ENCODE assay signal across 9 mouse cellular contexts in the genomic region with DNA sequence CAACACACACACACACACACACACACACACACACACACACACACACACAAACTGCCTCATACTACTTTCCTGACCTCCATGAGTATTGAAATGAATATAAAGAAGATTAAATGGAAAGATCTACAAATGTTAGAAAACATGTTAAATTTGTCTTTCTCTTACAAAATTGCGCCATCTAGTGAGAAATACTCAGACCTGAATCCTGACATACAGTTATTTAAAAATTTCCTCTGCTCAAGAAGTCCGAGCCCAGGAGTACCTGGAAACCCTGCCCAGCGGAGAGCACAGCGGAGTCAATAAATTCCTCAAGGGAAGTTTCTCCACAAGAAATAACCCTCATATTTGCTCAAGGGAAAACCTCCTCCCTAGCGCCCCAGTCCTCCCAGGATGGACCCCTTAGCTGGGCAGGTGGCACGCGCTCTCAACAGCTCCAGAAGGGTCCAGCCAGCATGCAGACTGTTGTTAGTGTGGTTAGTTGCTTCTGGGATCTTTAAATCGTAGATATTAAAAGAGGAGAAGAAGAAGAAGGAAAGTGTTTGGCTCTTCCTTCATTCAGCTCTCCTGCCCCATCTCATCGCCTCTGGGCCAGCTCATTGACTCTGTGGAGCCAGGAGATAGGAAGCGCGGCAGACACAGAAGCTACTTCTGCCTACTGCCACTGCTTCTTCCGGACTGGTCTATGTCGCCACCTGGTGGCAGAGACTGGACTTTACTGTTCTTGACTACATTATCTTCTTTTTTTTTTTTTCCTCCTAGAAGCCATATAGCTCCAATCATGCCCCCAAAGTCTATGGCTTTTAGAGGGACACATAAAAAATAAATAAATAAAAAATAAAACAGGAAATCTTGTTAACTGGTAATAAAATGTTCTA. TPM values are rescaled to one million over a fixed set of nuclear protein-coding genes. Genes with fewer than 3 reads are reported as not detected.
DNase-seq lines count a peak whose midpoint lies in the region; ATAC-seq and TF ChIP-seq lines count a peak whose summit lies in the region.
"Had no signal": no experiment of that assay in that cellular context is flagged by ENCODE, and none has a peak within 500 bp of the region (broad histone marks: within the 10 kb centered on the region; RNA-seq: fewer than 3 reads in every experiment).

No protein-coding gene starts in this region.

- WGBS in bone marrow, adult 2 months: 32% methylated on average over 13 of the region's 13 CpGs
- WGBS in liver, postnatal 0 days (ENCODE audit: insufficient replicate concordance): 46% methylated on average over 13 of the region's 13 CpGs

- H3K9ac ChIP-seq in liver, postnatal 0 days (replicated peaks): no peak overlapping the region
- H3K9ac ChIP-seq: heart, embryonic 13.5 days had no signal

- no peaks in the 10 kb centered on the region for H3K9me3 ChIP-seq in liver, postnatal 0 days (ENCODE audit: low read length)
- H3K9me3 ChIP-seq: heart, embryonic 13.5 days had no signal

- H3K27me3 ChIP-seq in liver, postnatal 0 days (ENCODE audit: insufficient read depth, low read length): no peaks in the 10 kb centered on the region
- H3K27me3 ChIP-seq: heart, embryonic 13.5 days had no signal

- no peak for TF ChIP-seq POLR2A in bone marrow, adult 2 months (IDR thresholded peaks at IDR 0.05; ENCODE audit: borderline replicate concordance, control insufficient read depth, low read depth, low read length)

- H3K27ac ChIP-seq in bone marrow, adult 2 months (ENCODE audit: control insufficient read depth, insufficient read depth, low read depth, low read length, poor library complexity): no peak overlapping the region
- no peak overlapping the region for H3K27ac ChIP-seq in liver, postnatal 0 days (ENCODE audit: low read depth)
- H3K27ac ChIP-seq: heart, embryonic 13.5 days had no signal

- no peaks in the 10 kb centered on the region for H3K36me3 ChIP-seq in liver, postnatal 0 days (replicated peaks; ENCODE audit: insufficient read depth, low read length)
- H3K36me3 ChIP-seq: heart, embryonic 13.5 days had no signal

- H3K4me2 ChIP-seq in liver, postnatal 0 days (ENCODE audit: low read depth, low read length): no peak overlapping the region
- H3K4me2 ChIP-seq: heart, embryonic 13.5 days had no signal

- peak; percentile 94 for ATAC-seq in frontal cortex, adult (ENCODE audit: low TSS enrichment)
- ATAC-seq in liver, postnatal 0 days: peak; percentile 51; the same call in 1 of the 2 replicates

- peak; percentile 3 to 31 for DNase-seq in urinary bladder, adult 18-20 months (ENCODE audit: low spot score in 2 of 2)
- no peak for DNase-seq in urinary bladder, postnatal 10 days (ENCODE audit: low spot score)
- DNase-seq in kidney, postnatal 25 days: peak; percentile 58 to 75
- peak; percentile 74 for DNase-seq in liver, postnatal 0 days
- DNase-seq in right cerebral cortex, adult 2 months (ENCODE audit: low spot score in 2 of 2): peak; percentile 18 to 50
- DNase-seq in urinary bladder, postnatal 36 days (ENCODE audit: low spot score in 2 of 2): peak; percentile 14 to 37

- TF ChIP-seq CTCF in bone marrow, adult 2 months (IDR thresholded peaks at IDR 0.05; ENCODE audit: control insufficient read depth, insufficient read depth, low read length): peak; percentile 62
- peak; percentile 75 for TF ChIP-seq CTCF in liver, postnatal 0 days (IDR thresholded peaks at IDR 0.05; ENCODE audit: low read depth)

- H3K4me3 ChIP-seq in bone marrow, adult 2 months (replicated peaks; ENCODE audit: control insufficient read depth, low read depth, low read length): no peak overlapping the region
- no peak overlapping the region for H3K4me3 ChIP-seq in liver, postnatal 0 days (ENCODE audit: low read depth, low read length)
- H3K4me3 ChIP-seq: heart, embryonic 13.5 days had no signal

- H3K4me1 ChIP-seq in bone marrow, adult 2 months (ENCODE audit: control insufficient read depth, insufficient read depth, low read length): no peaks in the 10 kb centered on the region
- no peaks in the 10 kb centered on the region for H3K4me1 ChIP-seq in liver, postnatal 0 days (ENCODE audit: insufficient read depth)
- H3K4me1 ChIP-seq: heart, embryonic 13.5 days had no signal

- TF ChIP-seq EP300 in liver, postnatal 0 days (IDR thresholded peaks at IDR 0.05; ENCODE audit: low read depth): no peak

RNA-seq across cellular contexts. Expression of a gene that starts 13.8 kb away (rescaled TPM):
- polyA plus RNA-seq in bone marrow, adult 2 months (2011; ENCODE audit: insufficient read depth, insufficient read length, low replicate concordance, missing spikeins): not detected in 2 replicates
- not detected in 2 replicates for polyA plus RNA-seq in liver, postnatal 0 days (2015; fragmentation: Nextera tagmentation; extraction: Ambion mirVana)
- polyA plus RNA-seq: heart, embryonic 13.5 days had no signal

RNA-seq across cellular contexts. Expression of a gene that starts 38.1 kb away (rescaled TPM):
- not detected in 2 replicates for polyA plus RNA-seq in bone marrow, adult 2 months (2011; ENCODE audit: insufficient read depth, insufficient read length, low replicate concordance, missing spikeins)
- not detected in 2 replicates for polyA plus RNA-seq in liver, postnatal 0 days (2015; fragmentation: Nextera tagmentation; extraction: Ambion mirVana)
- polyA plus RNA-seq: heart, embryonic 13.5 days had no signal

RNA-seq across cellular contexts. Expression of a gene that starts 47.3 kb away (rescaled TPM):
- polyA plus RNA-seq in bone marrow, adult 2 months (2011; ENCODE audit: insufficient read depth, insufficient read length, low replicate concordance, missing spikeins): not detected in 2 replicates
- not detected in 2 replicates for polyA plus RNA-seq in liver, postnatal 0 days (2015; fragmentation: Nextera tagmentation; extraction: Ambion mirVana)
- polyA plus RNA-seq: heart, embryonic 13.5 days had no signal
